Comparison of ENCODE assay signal across 9 mouse cellular contexts in the genomic region with DNA sequence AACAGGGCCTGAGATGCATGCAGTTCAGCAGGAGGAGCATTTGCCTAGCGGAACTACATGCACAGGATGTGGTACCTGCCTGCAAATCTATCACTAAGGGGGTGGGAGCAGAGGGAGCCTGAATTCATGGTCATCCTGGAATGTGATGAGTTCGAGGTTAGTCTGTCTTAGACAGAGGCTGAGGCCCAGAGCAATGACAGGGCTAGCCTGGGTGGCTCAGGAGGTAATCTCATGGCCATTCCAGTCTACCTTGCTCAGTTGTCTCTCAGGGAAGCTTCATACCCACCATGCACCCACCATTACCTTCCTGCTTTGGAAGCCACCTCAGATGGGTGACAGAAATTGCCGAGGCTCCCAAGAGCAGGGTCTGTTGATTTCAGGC. TPM values are rescaled to one million over a fixed set of nuclear protein-coding genes. Genes with fewer than 3 reads are reported as not detected.
DNase-seq lines count a peak whose midpoint lies in the region; ATAC-seq and TF ChIP-seq lines count a peak whose summit lies in the region.
"Had no signal": no experiment of that assay in that cellular context is flagged by ENCODE, and none has a peak within 500 bp of the region (broad histone marks: within the 10 kb centered on the region; RNA-seq: fewer than 3 reads in every experiment).

No protein-coding gene starts in this region.

- WGBS in heart, embryonic 10.5 days: 80% methylated on average over 3 of the region's 3 CpGs
- WGBS in limb, embryonic 13.5 days: 79% methylated on average over 3 of the region's 3 CpGs

- peak overlapping the region; percentile 67; the same call in 1 of the 2 replicates for H3K4me3 ChIP-seq in heart, embryonic 10.5 days
- H3K4me3 ChIP-seq in testis, adult 2 months (ENCODE audit: control insufficient read depth, low read depth, low read length): no peak overlapping the region
- H3K4me3 ChIP-seq in limb, embryonic 13.5 days: peak overlapping the region; percentile 61

- H3K36me3 ChIP-seq in heart, embryonic 10.5 days: peaks cover 4% of the 10 kb centered on the region
- no peaks in the 10 kb centered on the region for H3K36me3 ChIP-seq in testis, adult 2 months (ENCODE audit: control insufficient read depth, insufficient read depth, low read length)
- H3K36me3 ChIP-seq in limb, embryonic 13.5 days: peaks cover 7% of the 10 kb centered on the region

- no peak overlapping the region for H3K9ac ChIP-seq in limb, embryonic 13.5 days

- H3K27me3 ChIP-seq in heart, embryonic 10.5 days (ENCODE audit: insufficient read depth, poor library complexity, severe bottlenecking): 0 out of 2 replicates have a peak, but pooled peaks cover 4% of the 10 kb centered on the region
- H3K27me3 ChIP-seq in testis, adult 2 months (ENCODE audit: control insufficient read depth, insufficient read depth, low read length): no peaks in the 10 kb centered on the region
- no peaks in the 10 kb centered on the region for H3K27me3 ChIP-seq in limb, embryonic 13.5 days

- H3K9me3 ChIP-seq in heart, embryonic 10.5 days: no peaks in the 10 kb centered on the region
- H3K9me3 ChIP-seq in limb, embryonic 13.5 days: no peaks in the 10 kb centered on the region

- no peak for ATAC-seq in limb, embryonic 13.5 days (ENCODE audit: low FRiP score, low read depth)

- intact Hi-C loops in heart, postnatal 25 days (cut with DNase I): no loop called here

- no peak for TF ChIP-seq POLR2A in testis, adult 2 months (IDR thresholded peaks at IDR 0.05; ENCODE audit: control insufficient read depth, low read depth, low read length)

- DNase-seq in heart, embryonic 10.5 days (ENCODE audit: low spot score): peak; percentile 50
- DNase-seq in heart, postnatal 25 days (ENCODE audit: low spot score): no peak
- no peak for DNase-seq in testis, postnatal 14 days (ENCODE audit: low spot score)
- DNase-seq in thymus, postnatal 4 days: peak; percentile 45
- DNase-seq in cerebellum, adult 8-10 months: no peak
- no peak for DNase-seq in c-Kit-positive CD71-positive TER-119-positive erythroid progenitor cells, embryonic 14.5 days (ENCODE audit: low spot score)

- peak overlapping the region; percentile 95 for H3K27ac ChIP-seq in heart, embryonic 10.5 days
- H3K27ac ChIP-seq in testis, adult 2 months (ENCODE audit: control insufficient read depth, insufficient read depth, low read depth, low read length): peak overlapping the region; percentile 51
- H3K27ac ChIP-seq in limb, embryonic 13.5 days: peak overlapping the region; percentile 95
- H3K27ac ChIP-seq: macrophage had no signal

- TF ChIP-seq CTCF in testis, adult 2 months (IDR thresholded peaks at IDR 0.05; ENCODE audit: control insufficient read depth, insufficient read depth, insufficient replicate concordance, low read depth, low read length): no peak

- peak overlapping the region; percentile 77 for H3K4me2 ChIP-seq in limb, embryonic 13.5 days (replicated peaks)

- peaks cover 65% of the 10 kb centered on the region for H3K4me1 ChIP-seq in heart, embryonic 10.5 days
- H3K4me1 ChIP-seq in testis, adult 2 months (ENCODE audit: control insufficient read depth, insufficient read depth, low read length): peaks cover 49% of the 10 kb centered on the region
- H3K4me1 ChIP-seq in limb, embryonic 13.5 days: peaks cover 70% of the 10 kb centered on the region

RNA-seq across cellular contexts. Expression of gene Hif3a, which starts 2.8 kb away (rescaled TPM):
- 18.2 and 31.3 TPM in 2 replicates for polyA plus RNA-seq in heart, embryonic 10.5 days (2016; fragmentation: Nextera tagmentation; extraction: Ambion mirVana)
- 1 to 10 TPM; 1.8 to 1.9 TPM for total RNA-seq in heart, postnatal 25 days (2021)
- 4.4 and 6.9 TPM in 2 replicates for polyA plus RNA-seq in testis, adult 2 months (2012; rRNA removed)
- polyA plus RNA-seq in limb, embryonic 13.5 days (2015; fragmentation: Nextera tagmentation; extraction: Ambion mirVana): 12.9 and 14.9 TPM in 2 replicates
- polyA plus RNA-seq: macrophage had no signal

RNA-seq across cellular contexts. Expression of gene Psg16, which starts 14.4 kb away (rescaled TPM):
- polyA plus RNA-seq in heart, embryonic 10.5 days (2016; fragmentation: Nextera tagmentation; extraction: Ambion mirVana): 0.03 and 0.04 TPM in 2 replicates
- under 1 TPM; 0.14 to 0.16 TPM for total RNA-seq in heart, postnatal 25 days (2021)
- polyA plus RNA-seq in testis, adult 2 months (2012; rRNA removed): 0.16 and 0.19 TPM in 2 replicates
- 0.06 and 0.17 TPM in 2 replicates for polyA plus RNA-seq in limb, embryonic 13.5 days (2015; fragmentation: Nextera tagmentation; extraction: Ambion mirVana)
- polyA plus RNA-seq: macrophage had no signal

RNA-seq across cellular contexts. Expression of gene Ppp5c, which starts 31.7 kb away (rescaled TPM):
- 112 and 124 TPM in 2 replicates for polyA plus RNA-seq in heart, embryonic 10.5 days (2016; fragmentation: Nextera tagmentation; extraction: Ambion mirVana)
- 100 to 1,000 TPM in 1 of 2 experiments, 10 to 100 TPM in 1; 97.5 to 102 TPM for total RNA-seq in heart, postnatal 25 days (2021)
- polyA plus RNA-seq in testis, adult 2 months (2012; rRNA removed): 80.7 and 84.7 TPM in 2 replicates
- polyA plus RNA-seq in limb, embryonic 13.5 days (2015; fragmentation: Nextera tagmentation; extraction: Ambion mirVana): 115 and 118 TPM in 2 replicates

Comparison
In these comparisons a context has a peak if more than half of its experiments do, and no peak if none do; other contexts are left out.
1. DNase-seq: peak in heart, embryonic 10.5 days (single experiment) and thymus, postnatal 4 days (single experiment); none in heart, postnatal 25 days (single experiment), testis, postnatal 14 days (single experiment), cerebellum, adult 8-10 months (single experiment) and c-Kit-positive CD71-positive TER-119-positive erythroid progenitor cells, embryonic 14.5 days (single experiment).
2. Peak in every context shown above with its lines, with median percentiles within 50 percentile points of each other: H3K27ac ChIP-seq.